Mouse (Mus musculus): ENCODE results near the gene Osgep.

GRCm38 (mm10) chr14:50895407-50895806 lies 29.3 kb downstream of the Osgep start:
- no peak for TF ChIP-seq CTCF (conservative IDR thresholded peaks at IDR 0.05; ENCODE audit: insufficient read depth, insufficient read length, low read depth, low read length)
- no peak for TF ChIP-seq POLR2A (IDR thresholded peaks at IDR 0.05; ENCODE audit: low read depth, low read length)
